30 mouse cellular contexts compared by ENCODE assay signal in genomic region chr15:60968549-60968861, GRCm38 (mm10). TPM values are rescaled to one million over a fixed set of nuclear protein-coding genes. Genes with fewer than 3 reads are reported as not detected.
A peak's percentile ranks its signal among the peaks of the same experiment; 100 is the strongest.
DNase-seq lines count a peak whose midpoint lies in the region; ATAC-seq and TF ChIP-seq lines count a peak whose summit lies in the region.
"Had no signal": no experiment of that assay in that cellular context is flagged by ENCODE, and none has a peak within 500 bp of the region (broad histone marks: within the 10 kb centered on the region; RNA-seq: fewer than 3 reads in every experiment).

No protein-coding gene starts in this region.

- H3K4me1 ChIP-seq in midbrain, embryonic 10.5 days, result peaks cover 16% of the 10 kb centered on the region
- peaks cover 9% of the 10 kb centered on the region for H3K4me1 ChIP-seq in midbrain, embryonic 15.5 days
- H3K4me1 ChIP-seq in hindbrain, embryonic 11.5 days (replicated peaks; ENCODE audit: control insufficient read depth, insufficient read depth, low read length), result peaks cover 3% of the 10 kb centered on the region; the same call in 1 of the 2 replicates
- H3K4me1 ChIP-seq in hindbrain, postnatal 0 days (ENCODE audit: insufficient read depth, low read length), result no peaks in the 10 kb centered on the region
- peaks cover 11% of the 10 kb centered on the region for H3K4me1 ChIP-seq in neural tube, embryonic 12.5 days
- H3K4me1 ChIP-seq in lung, adult 2 months (ENCODE audit: control insufficient read depth, insufficient read depth, low read length), result no peaks in the 10 kb centered on the region
- H3K4me1 ChIP-seq: intestine, embryonic 15.5 days; liver, embryonic 13.5 days had no signal

- H3K4me2 ChIP-seq in midbrain, embryonic 15.5 days, result no peak overlapping the region
- H3K4me2 ChIP-seq in hindbrain, embryonic 11.5 days (replicated peaks; ENCODE audit: low read depth, low read length), result no peak overlapping the region
- no peak overlapping the region for H3K4me2 ChIP-seq in hindbrain, postnatal 0 days (ENCODE audit: low read depth, low read length)
- no peak overlapping the region for H3K4me2 ChIP-seq in neural tube, embryonic 12.5 days (replicated peaks)
- H3K4me2 ChIP-seq: heart, embryonic 11.5 days; intestine, embryonic 15.5 days; kidney, embryonic 15.5 days; liver, embryonic 13.5 days; lung, embryonic 14.5 days had no signal

- H3K9ac ChIP-seq in midbrain, embryonic 15.5 days, result no peak overlapping the region
- no peak overlapping the region for H3K9ac ChIP-seq in hindbrain, embryonic 11.5 days (ENCODE audit: low read depth, low read length)
- H3K9ac ChIP-seq in hindbrain, postnatal 0 days (replicated peaks; ENCODE audit: low read length), result no peak overlapping the region
- H3K9ac ChIP-seq in neural tube, embryonic 12.5 days, result no peak overlapping the region
- H3K9ac ChIP-seq: intestine, embryonic 15.5 days; kidney, embryonic 15.5 days; liver, embryonic 13.5 days; lung, embryonic 14.5 days had no signal

- no peak for TF ChIP-seq CTCF in hindbrain, postnatal 0 days (IDR thresholded peaks at IDR 0.05; ENCODE audit: low read depth)
- no peak for TF ChIP-seq CTCF in lung, adult 2 months (IDR thresholded peaks at IDR 0.05; ENCODE audit: insufficient read depth, low read length)

- TF ChIP-seq POLR2A in lung, adult 2 months (IDR thresholded peaks at IDR 0.05; ENCODE audit: borderline replicate concordance, extremely low read depth, low read depth, low read length), result no peak

- DNase-seq in midbrain, embryonic 10.5 days (ENCODE audit: low spot score), result peak; percentile 12
- DNase-seq in hindbrain, embryonic 11.5 days (ENCODE audit: low spot score), result no peak
- DNase-seq in hindbrain, postnatal 0 days (ENCODE audit: low spot score), result no peak
- no peak for DNase-seq in spleen, postnatal 14 days (ENCODE audit: low spot score in 2 of 2)
- DNase-seq in kidney, adult 8-10 months, result no peak
- DNase-seq in lung, adult 2 months, result no peak
- DNase-seq: adrenal gland, adult 8-10 months; cerebellum, adult 2 months; cerebellum, postnatal 25 days; gastrocnemius, postnatal 10 days; heart, adult 11 months; layer of hippocampus, adult 9-11 months; liver, embryonic 13.5 days; lung, embryonic 14.5 days had no signal

- H3K27ac ChIP-seq in midbrain, embryonic 10.5 days (replicated peaks), result peak overlapping the region; percentile 80
- no peak overlapping the region for H3K27ac ChIP-seq in midbrain, embryonic 15.5 days
- peak overlapping the region; percentile 68 for H3K27ac ChIP-seq in hindbrain, embryonic 11.5 days (ENCODE audit: low read depth, low read length)
- H3K27ac ChIP-seq in hindbrain, postnatal 0 days, result no peak overlapping the region
- 0 out of 2 replicates have a peak overlapping the region, but pooled peaks have one; percentile 21 for H3K27ac ChIP-seq in neural tube, embryonic 12.5 days
- H3K27ac ChIP-seq: intestine, embryonic 15.5 days; kidney, embryonic 15.5 days; left cerebral cortex, adult 2 months; liver, embryonic 13.5 days; stomach, postnatal 0 days had no signal

- 48% methylated on average over 1 of the region's 1 CpGs for WGBS in midbrain, embryonic 10.5 days
- WGBS in midbrain, embryonic 15.5 days, result 10% methylated on average over 1 of the region's 1 CpGs
- 32% methylated on average over 1 of the region's 1 CpGs for WGBS in hindbrain, embryonic 11.5 days
- WGBS in hindbrain, postnatal 0 days, result 12% methylated on average over 1 of the region's 1 CpGs
- WGBS in neural tube, embryonic 12.5 days, result 24% methylated on average over 1 of the region's 1 CpGs
- 63% methylated on average over 1 of the region's 1 CpGs for WGBS in lung, adult 2 months

- H3K27me3 ChIP-seq in midbrain, embryonic 10.5 days (ENCODE audit: low read depth, poor library complexity, severe bottlenecking), result no peaks in the 10 kb centered on the region
- no peaks in the 10 kb centered on the region for H3K27me3 ChIP-seq in midbrain, embryonic 15.5 days (replicated peaks)
- H3K27me3 ChIP-seq in hindbrain, embryonic 11.5 days (ENCODE audit: control insufficient read depth, insufficient read depth, low read length), result no peaks in the 10 kb centered on the region
- H3K27me3 ChIP-seq in hindbrain, postnatal 0 days (ENCODE audit: insufficient read depth, low read length), result no peaks in the 10 kb centered on the region
- no peaks in the 10 kb centered on the region for H3K27me3 ChIP-seq in neural tube, embryonic 12.5 days (replicated peaks)
- H3K27me3 ChIP-seq: intestine, embryonic 15.5 days; kidney, embryonic 15.5 days; liver, embryonic 13.5 days had no signal

- H3K36me3 ChIP-seq in midbrain, embryonic 10.5 days, result no peaks in the 10 kb centered on the region
- H3K36me3 ChIP-seq in midbrain, embryonic 15.5 days (replicated peaks), result no peaks in the 10 kb centered on the region
- H3K36me3 ChIP-seq in hindbrain, embryonic 11.5 days (ENCODE audit: control insufficient read depth, insufficient read depth, low read length), result no peaks in the 10 kb centered on the region
- no peaks in the 10 kb centered on the region for H3K36me3 ChIP-seq in hindbrain, postnatal 0 days (ENCODE audit: insufficient read depth, low read length)
- no peaks in the 10 kb centered on the region for H3K36me3 ChIP-seq in neural tube, embryonic 12.5 days
- H3K36me3 ChIP-seq: intestine, embryonic 15.5 days; kidney, embryonic 15.5 days; liver, embryonic 13.5 days had no signal

- ATAC-seq in midbrain, embryonic 15.5 days (replicated peaks), result no peak
- no peak for ATAC-seq in hindbrain, embryonic 11.5 days (ENCODE audit: low FRiP score)
- peak; percentile 49; the same call in 1 of the 2 replicates for ATAC-seq in hindbrain, postnatal 0 days
- ATAC-seq in neural tube, embryonic 12.5 days (ENCODE audit: low FRiP score, low read depth), result no peak
- ATAC-seq: intestine, embryonic 15.5 days had no signal

- no peak overlapping the region for H3K4me3 ChIP-seq in midbrain, embryonic 10.5 days
- no peak overlapping the region for H3K4me3 ChIP-seq in midbrain, embryonic 15.5 days
- H3K4me3 ChIP-seq in hindbrain, embryonic 11.5 days (ENCODE audit: low read depth, low read length), result no peak overlapping the region
- H3K4me3 ChIP-seq in hindbrain, postnatal 0 days (ENCODE audit: low read length), result no peak overlapping the region
- no peak overlapping the region for H3K4me3 ChIP-seq in neural tube, embryonic 12.5 days
- H3K4me3 ChIP-seq in lung, adult 2 months (replicated peaks; ENCODE audit: extremely low read depth, low read depth, low read length), result no peak overlapping the region
- H3K4me3 ChIP-seq: intestine, embryonic 15.5 days; kidney, embryonic 15.5 days; left cerebral cortex, adult 2 months; liver, embryonic 13.5 days had no signal

- no peaks in the 10 kb centered on the region for H3K9me3 ChIP-seq in midbrain, embryonic 10.5 days (replicated peaks)
- H3K9me3 ChIP-seq in midbrain, embryonic 15.5 days, result no peaks in the 10 kb centered on the region
- H3K9me3 ChIP-seq in hindbrain, embryonic 11.5 days (ENCODE audit: control insufficient read depth, low read length), result no peaks in the 10 kb centered on the region
- no peaks in the 10 kb centered on the region for H3K9me3 ChIP-seq in hindbrain, postnatal 0 days (ENCODE audit: low read length)
- no peaks in the 10 kb centered on the region for H3K9me3 ChIP-seq in neural tube, embryonic 12.5 days
- H3K9me3 ChIP-seq: intestine, embryonic 15.5 days; kidney, embryonic 15.5 days; liver, embryonic 13.5 days had no signal

RNA-seq across cellular contexts. Expression of gene A1bg, which starts 45.7 kb away (rescaled TPM):
- not detected in 2 replicates for polyA plus RNA-seq in midbrain, embryonic 10.5 days (2016; fragmentation: Nextera tagmentation; extraction: Ambion mirVana)
- polyA plus RNA-seq in midbrain, embryonic 15.5 days (2015; fragmentation: Nextera tagmentation; extraction: Ambion mirVana), result not detected in 2 replicates
- 0.09 TPM in 1 of 2 replicates, not detected in the other for polyA plus RNA-seq in hindbrain, embryonic 11.5 days (2014; fragmentation: Nextera tagmentation; extraction: Ambion mirVana)
- not detected in 2 replicates for total RNA-seq in hindbrain, postnatal 0 days (2014; rRNA removed)
- polyA plus RNA-seq in hindbrain, postnatal 0 days (2015; fragmentation: Nextera tagmentation; extraction: Ambion mirVana), result not detected in 2 replicates
- not detected in 2 replicates for polyA plus RNA-seq in neural tube, embryonic 12.5 days (2016; fragmentation: Nextera tagmentation; extraction: Ambion mirVana)
- polyA plus RNA-seq in lung, adult 2 months (2012; rRNA removed), result not detected in 2 replicates
- total RNA-seq: gastrocnemius, postnatal 10 days; hematopoietic stem cell, adult 5-6 weeks; left cerebral cortex, adult 2 months; left cerebral cortex, postnatal 36 days; megakaryocyte, adult 5-6 weeks; MEL had no signal
- polyA plus RNA-seq: C2C12; cerebellum, adult 2 months; embryonic facial prominence, embryonic 14.5 days; heart, embryonic 11.5 days; heart, postnatal 0 days; intestine, embryonic 15.5 days; kidney, embryonic 15.5 days; limb, embryonic 14.5 days; liver, embryonic 13.5 days; lung, embryonic 14.5 days; small intestine, adult 2 months; stomach, postnatal 0 days had no signal

Comparison
In these comparisons a context has a peak if more than half of its experiments do, and no peak if none do; other contexts are left out.
1. H3K27ac ChIP-seq: peak in midbrain, embryonic 10.5 days (single experiment), hindbrain, embryonic 11.5 days (single experiment) and neural tube, embryonic 12.5 days (single experiment); none in midbrain, embryonic 15.5 days (single experiment) and hindbrain, postnatal 0 days (single experiment).